Mouse (Mus musculus) gastrocnemius, adult 18-20 months (tissue): ENCODE measurements around the gene Cuta. TPM values are rescaled to one million over a fixed set of nuclear protein-coding genes. Genes with fewer than 3 reads are reported as not detected.

Experiments
- DNase-seq: peaks from one replicate; pipeline ENCODE4 v3.0.0; 2021; ENCODE audit warnings: low spot score
- microRNA-seq: library from miRNA; unstranded; fragments of <30 nt; microRNA quantifications from one replicate; pipeline ENCODE4 v1.2.0, GENCODE M21; 2021
- total RNA-seq, 2 experiments: library from RNA; stranded (reverse); gene quantifications; 2 replicates each; pipeline ENCODE4 v1.2.3; 2021

Gene Cuta
- total RNA-seq, 2 experiments from 2014 or later: 103 to 109 TPM

GRCm38 (mm10) chr17:26892635-26893375 lies 46.6 kb downstream of the Cuta start:
- DNase-seq: no peak

GRCm38 (mm10) chr17:26887926-26888325 lies 51.4 kb downstream of the Cuta start:
- DNase-seq: no peak

GRCm38 (mm10) chr17:26886047-26886749 lies 53.2 kb downstream of the Cuta start:
- DNase-seq: peak; percentile 86

GRCm38 (mm10) chr17:26884995-26885926 lies 54.1 kb downstream of the Cuta start:
- peak; percentile 83 for DNase-seq

Small RNA genes lying within 50 kb of the gene (microRNA-seq; reads per million reads assigned to microRNA genes)
- not detected for gene Gm27775
- gene Mir3083: 1.0 reads per million
- gene Mir6968: 3.8 reads per million, percentile 4 among the genes with 10 or more reads in this experiment

Other genes with a start within 250 kb of the Cuta start
- gene Crebrf, start 223.9 kb downstream of the Cuta start, total RNA-seq: 10 to 100 TPM; 37.7 to 47.2 TPM
- gene Bnip1, start 158.5 kb downstream of the Cuta start, total RNA-seq: 10 to 100 TPM; 25.2 to 29.7 TPM
- not detected for gene Nkx2-5, start 94.6 kb downstream of the Cuta start, total RNA-seq
- gene Kifc5b, start 22.5 kb downstream of the Cuta start, total RNA-seq: under 1 TPM; 0.37 to 0.43 TPM
- 10 to 100 TPM in 1 of 2 experiments, 1 to 10 TPM in 1; 8.2 to 11.3 TPM for gene Phf1, start 6.5 kb downstream of the Cuta start, total RNA-seq
- gene Syngap1, start 1.7 kb upstream of the Cuta start, total RNA-seq: 1 to 10 TPM; 2.2 to 2.8 TPM
- gene Zbtb9, start 33.6 kb upstream of the Cuta start, total RNA-seq: under 1 TPM; 0.66 TPM
- 10 to 100 TPM; 18.0 to 20.0 TPM for gene Bak1, start 89.4 kb upstream of the Cuta start, total RNA-seq
- gene Itpr3, start 117.7 kb upstream of the Cuta start, total RNA-seq: 1 to 10 TPM; 1.4 to 2.2 TPM
- gene Uqcc2, start 194.3 kb upstream of the Cuta start, total RNA-seq: 100 to 1,000 TPM; 426 to 428 TPM
- gene Ip6k3, start 228.2 kb upstream of the Cuta start, total RNA-seq: 10 to 100 TPM; 29.8 to 66.9 TPM